Mouse (Mus musculus): ENCODE measurements around the gene Agl.

DNA sequence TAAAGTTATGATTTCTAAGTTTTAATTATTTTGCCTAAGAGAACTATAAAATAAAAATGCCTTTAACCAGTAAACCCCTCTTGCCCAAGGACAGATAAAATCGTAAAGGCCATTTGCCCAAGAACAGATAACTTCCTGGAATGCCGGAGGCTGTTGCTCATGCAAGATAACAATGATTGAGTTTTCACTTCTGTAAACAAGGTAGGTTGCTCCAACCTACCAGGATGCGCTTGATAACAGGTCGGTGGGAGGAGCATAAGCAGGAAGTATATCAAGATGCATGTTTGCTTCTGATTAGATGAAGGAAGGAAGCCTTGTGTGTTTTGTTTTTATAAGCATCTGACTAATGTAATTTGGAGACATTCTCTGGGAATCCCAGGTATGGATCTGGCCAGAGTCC lies 38.1 kb upstream of the Agl start:
- no peak for TF ChIP-seq CTCF (conservative IDR thresholded peaks at IDR 0.05; ENCODE audit: low read length)
- TF ChIP-seq NANOG (IDR thresholded peaks at IDR 0.05; ENCODE audit: borderline replicate concordance, low read length), result no peak
